Mouse (Mus musculus) large intestine, adult 2 months (tissue): ENCODE results near the gene Nr1h4. TPM values are rescaled to one million over a fixed set of nuclear protein-coding genes. Genes with fewer than 3 reads are reported as not detected.

ENCODE experiments used
- DNase-seq: peaks from one replicate; pipeline ENCODE4 v3.0.0-alpha.2; 2012; ENCODE audit warnings: low read depth, low spot score
- WGBS: fragments of 180-500 bp; shearing (Covaris S2); methylation state at CpG from one replicate; pipeline ENCODE4 v1.1.7; 2018; 5-methylcytosine and 5-hydroxymethylcytosine counted together
- polyA plus RNA-seq: library from polyadenylated mRNA; depleted of rRNA; stranded (reverse); fragments of >200 nt; gene quantifications from 2 replicates; pipeline ENCODE4 v1.2.3, GENCODE M21; 2012

The Nr1h4 gene
- polyA plus RNA-seq, 1 experiment, result 70.1 TPM

DNA sequence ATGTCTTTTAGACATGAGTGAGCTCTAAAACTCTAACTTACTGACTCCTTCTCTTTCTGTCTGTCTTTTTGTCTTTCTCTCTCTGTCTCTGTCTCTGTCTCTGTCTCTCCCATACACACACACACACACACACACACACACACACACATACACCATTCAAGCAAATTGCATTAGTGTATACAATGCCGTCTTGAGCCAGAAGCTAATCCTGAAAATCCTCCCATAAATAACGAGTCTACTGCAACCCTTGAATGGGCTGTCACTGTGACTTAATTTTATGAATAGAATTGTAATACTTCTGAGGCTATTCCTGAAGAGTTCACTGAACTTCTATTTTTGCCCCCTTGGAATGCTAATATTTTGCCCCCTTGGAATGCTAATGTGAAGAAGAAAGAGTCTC lies 7.6 kb downstream of the Nr1h4 start:
- no peak for DNase-seq
- WGBS, result 72% methylated on average over 2 of the region's 2 CpGs

DNA sequence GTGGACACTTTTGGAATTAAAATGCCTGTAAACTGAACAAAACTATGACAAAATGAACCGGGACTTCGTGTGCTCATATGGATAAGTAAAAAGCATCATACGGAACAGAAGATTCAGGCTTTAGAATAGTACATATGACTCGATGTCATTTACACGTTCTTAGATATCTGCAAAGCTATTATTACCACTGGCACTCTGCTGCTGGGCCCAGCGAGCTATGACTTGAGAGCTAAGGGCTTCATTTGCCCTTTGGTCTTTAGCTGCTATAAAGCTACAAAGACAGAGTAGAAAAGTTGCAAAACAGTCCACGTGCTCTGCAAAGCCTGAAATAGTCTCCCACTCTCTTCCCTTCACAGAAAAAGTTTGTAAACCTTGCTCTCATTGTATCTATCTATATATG lies 10.9 kb downstream of the Nr1h4 start:
- WGBS, result 44% methylated on average over 7 of the region's 7 CpGs
- no peak for DNase-seq

DNA sequence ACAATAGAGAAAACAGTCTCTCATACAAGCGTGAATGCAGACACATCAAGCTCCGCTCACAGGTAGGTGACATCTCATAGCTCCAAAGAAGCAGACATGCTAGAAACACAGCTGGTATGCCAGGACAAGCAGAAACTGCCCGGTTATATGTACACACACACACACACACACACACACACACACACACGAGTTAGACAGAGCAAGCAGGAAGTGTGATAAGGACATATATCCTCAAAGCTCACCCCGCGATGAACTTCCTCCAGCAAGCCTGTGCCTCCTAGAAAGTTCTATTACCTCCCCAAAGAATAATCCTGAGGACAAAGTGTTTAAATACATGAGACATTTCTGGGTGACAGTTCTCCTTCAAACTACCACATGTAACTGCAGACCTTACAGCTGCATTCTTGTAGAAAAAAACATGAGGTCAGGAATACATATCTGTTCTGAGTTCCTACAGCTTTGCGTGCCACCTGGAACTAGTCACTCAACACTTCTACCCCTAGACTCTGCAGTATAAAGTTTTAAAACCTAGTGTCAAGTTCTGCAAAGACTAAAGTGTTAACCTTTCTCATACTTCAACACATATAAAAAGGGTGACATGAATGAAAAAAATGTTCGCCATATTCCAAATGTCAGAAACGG lies 11.5 kb downstream of the Nr1h4 start:
- WGBS, result 39% methylated on average over 9 of the region's 9 CpGs

DNA sequence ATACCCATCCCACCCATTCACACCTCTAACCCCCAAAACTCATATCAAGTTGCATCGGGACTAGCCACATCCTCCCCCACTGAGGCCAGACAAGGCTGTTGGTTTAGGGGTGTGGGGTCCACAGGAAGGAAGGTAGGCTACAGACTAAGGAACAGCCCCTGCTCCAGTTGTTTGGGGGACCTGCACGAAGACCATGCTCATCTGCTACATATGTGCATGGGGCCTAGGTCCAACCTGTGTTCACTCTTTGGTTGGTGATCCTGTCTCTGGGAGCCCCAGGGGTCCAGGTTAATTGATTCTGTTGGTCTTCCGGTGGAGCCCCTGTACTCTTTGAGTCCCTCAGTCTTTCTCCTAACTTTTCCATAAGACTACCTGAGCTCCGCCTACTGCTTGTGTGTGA lies 13.0 kb downstream of the Nr1h4 start:
- WGBS, result 91% methylated on average over 4 of the region's 4 CpGs
- DNase-seq, result no peak

More for the DNA sequence above, 11.5 kb downstream of the Nr1h4 start:
- no peak for DNase-seq

DNA sequence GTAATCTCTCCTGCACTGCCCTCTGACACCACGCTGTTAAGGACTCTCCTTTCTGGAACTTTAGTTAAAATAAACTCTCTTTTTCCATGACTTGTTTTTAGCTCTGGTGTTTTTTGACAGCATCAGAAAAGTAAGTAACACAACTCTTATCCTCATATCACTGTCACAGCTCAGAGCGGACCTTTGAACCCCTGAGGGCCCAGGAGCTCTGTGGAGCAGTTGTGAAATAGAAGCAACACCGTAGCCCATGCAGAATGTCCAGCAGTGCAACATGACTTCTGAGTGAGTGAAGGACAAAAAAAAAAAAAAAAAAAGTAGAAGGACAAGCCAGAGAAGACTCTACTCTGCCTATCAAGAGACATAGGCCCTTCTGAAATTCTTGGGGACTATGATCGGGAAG lies 14.2 kb downstream of the Nr1h4 start:
- DNase-seq, result no peak

DNA sequence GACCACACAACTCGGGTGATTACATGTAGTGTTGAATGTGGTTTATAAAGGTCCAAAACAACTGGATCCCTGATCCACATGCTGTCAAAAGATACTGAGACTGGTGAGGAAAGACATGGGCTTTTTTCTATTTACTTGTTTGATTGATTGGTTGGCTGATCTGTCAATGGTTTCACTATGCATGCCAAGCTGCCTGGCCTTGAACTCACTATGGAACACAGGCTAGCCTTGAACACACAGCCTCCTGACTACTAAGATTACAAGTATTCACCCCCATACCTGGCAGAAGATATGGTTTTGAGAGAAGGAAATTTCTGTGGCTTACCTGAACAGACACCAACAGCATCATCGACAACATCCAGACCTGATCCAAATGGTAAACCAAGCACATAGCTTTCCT lies 15.0 kb downstream of the Nr1h4 start:
- 80% methylated on average over 2 of the region's 2 CpGs for WGBS
- no peak for DNase-seq

More for the DNA sequence above, 14.2 kb downstream of the Nr1h4 start:
- WGBS, result 74% methylated on average over 4 of the region's 4 CpGs

DNA sequence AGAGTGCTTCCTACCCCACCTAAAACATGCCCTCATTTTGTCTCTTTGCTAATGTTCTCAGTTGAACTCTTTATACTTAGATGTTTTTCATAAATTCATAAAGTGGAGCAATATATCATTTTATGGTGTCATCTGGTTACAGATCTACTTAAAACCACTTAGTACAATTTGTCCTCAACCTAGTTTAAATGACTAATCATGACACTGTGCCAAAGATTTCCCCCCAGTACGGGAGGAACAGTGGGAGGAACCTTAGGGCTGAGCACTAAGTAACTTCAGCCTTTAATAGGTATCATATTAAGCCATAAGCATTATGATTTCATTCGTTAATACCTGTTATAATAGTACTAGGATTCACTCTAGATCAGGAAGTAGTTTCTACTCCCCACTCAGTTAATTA lies 17.6 kb downstream of the Nr1h4 start:
- WGBS, result 31% methylated on average over 2 of the region's 2 CpGs

DNA sequence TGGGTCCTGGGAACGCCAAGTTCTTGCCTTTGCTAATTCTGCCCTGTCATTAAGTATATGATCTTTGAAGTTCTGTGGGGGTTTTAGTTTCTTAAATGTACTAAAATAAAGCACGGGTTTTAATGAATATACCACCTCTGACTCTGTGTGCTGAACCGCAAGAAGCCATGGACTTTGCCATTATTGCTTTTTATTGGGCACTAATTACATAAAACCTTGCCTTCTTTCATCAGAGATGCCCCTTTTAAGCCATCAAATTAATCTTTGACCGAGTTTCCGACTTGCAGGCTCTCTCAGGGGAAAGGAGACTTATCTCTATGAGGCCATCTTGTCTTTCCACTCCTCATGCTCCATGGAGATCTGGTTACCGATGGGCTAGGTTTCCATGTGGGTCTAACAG lies 20.8 kb downstream of the Nr1h4 start:
- 29% methylated on average over 6 of the region's 6 CpGs for WGBS
- no peak for DNase-seq

More for the DNA sequence above, 17.6 kb downstream of the Nr1h4 start:
- DNase-seq, result no peak

DNA sequence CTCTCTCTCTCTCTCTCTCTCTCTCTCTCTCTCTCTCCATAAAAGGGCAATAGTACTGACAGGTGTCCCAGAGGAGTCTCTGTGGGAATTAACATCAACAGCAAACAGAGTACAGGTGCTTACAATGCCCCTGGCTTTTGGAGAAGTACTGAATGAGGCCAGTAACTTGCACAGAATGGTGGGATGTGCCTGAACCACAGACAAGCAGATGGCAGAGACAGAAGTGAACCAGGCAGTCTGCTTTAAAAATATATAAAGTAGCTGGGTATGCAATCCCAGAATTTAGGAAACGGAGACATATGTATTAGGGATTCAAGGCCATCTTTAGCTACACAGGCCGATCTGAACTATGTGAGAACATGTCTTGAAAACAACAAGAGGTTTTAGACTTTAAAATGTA lies 22.8 kb downstream of the Nr1h4 start:
- 90% methylated on average over 2 of the region's 2 CpGs for WGBS
- no peak for DNase-seq

DNA sequence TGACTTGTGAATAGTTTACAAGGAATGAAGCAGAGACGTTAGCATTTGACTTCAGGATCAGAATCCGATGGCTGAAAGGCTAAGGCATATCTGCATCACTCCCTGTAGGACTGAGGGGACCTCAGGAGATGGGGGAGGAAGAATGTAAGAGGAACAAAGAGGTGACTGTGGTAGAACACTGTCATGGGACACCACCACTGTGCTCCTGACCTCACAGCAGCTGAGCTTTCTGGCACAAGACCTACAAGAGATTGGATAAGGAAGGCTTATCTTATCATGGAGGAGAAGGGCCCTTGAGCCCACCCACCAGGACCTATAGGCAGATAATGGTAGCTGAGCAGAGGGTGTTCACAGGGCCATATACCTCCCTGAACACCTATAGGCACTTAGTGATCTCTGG lies 24.8 kb downstream of the Nr1h4 start:
- 88% methylated on average over 2 of the region's 2 CpGs for WGBS
- no peak for DNase-seq

DNA sequence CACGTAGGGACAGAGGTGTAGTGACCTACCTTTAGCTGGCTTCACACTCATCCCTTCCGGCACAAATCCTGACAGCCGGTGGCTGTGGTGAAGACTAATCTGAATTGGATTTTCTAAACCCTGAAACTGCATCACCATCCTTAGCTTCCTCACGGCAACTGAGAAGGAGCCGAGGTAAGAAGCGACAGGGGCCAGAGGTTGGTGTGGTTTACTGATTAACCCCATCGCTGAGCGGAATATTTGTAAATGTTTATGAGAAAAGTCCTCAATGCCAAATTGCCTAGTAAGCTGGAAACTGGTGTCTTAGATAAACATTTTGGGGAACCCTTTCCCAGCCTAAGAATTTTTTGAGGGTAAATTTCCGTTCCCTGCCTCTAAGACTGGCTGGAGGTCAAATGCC lies 26.9 kb downstream of the Nr1h4 start:
- DNase-seq, result peak; percentile 64
- WGBS, result 15% methylated on average over 9 of the region's 9 CpGs

DNA sequence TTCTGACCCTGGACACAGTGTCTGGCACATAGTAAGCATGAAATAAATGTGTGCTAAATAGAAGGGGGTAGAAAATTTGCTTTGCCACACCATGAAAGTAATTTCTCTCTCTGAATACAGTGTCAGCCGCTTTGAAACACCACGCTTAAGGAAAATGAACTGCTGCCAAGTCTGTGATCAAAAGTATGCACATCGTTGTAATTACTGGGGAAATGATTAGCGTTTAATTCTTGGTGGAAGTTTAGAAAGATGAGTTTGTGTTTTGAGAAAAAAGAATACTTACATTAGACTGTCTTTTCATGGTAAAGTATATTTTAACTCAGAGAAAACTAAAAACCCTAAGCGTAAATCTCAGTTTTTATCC lies 27.8 kb downstream of the Nr1h4 start:
- 23% methylated on average over 5 of the region's 5 CpGs for WGBS
- DNase-seq, result no peak

DNA sequence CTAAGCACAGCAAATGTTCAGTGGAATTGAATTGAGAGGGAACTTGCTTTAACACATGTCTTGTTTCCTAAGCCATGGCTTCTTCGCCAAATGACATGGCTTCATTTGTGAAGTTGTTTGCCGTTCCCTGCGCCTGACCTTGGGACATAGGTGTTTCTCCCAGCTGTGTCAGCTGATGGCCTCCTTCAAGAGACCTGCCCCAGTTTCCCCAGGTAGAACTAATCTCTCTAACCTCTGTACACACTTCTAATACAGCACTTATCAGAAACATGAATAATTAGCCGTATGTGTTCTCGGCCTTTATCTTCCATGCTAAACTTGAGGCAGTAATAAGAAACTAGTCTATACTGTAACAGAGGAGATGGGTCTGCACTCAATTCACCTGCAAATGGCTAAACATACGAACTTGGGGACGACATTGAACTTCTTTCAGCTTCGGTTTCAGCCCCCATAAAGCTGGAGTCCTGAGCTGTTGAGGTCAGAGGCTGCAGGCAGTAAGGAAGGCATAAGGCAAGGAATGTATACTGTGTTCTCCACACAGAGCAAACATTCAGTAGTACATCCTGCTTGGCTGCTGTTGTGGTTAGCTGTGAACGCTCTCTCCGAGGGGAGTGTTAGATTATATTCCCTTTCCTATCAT lies 28.3 kb downstream of the Nr1h4 start:
- DNase-seq, result no peak
- WGBS, result 30% methylated on average over 10 of the region's 10 CpGs

DNA sequence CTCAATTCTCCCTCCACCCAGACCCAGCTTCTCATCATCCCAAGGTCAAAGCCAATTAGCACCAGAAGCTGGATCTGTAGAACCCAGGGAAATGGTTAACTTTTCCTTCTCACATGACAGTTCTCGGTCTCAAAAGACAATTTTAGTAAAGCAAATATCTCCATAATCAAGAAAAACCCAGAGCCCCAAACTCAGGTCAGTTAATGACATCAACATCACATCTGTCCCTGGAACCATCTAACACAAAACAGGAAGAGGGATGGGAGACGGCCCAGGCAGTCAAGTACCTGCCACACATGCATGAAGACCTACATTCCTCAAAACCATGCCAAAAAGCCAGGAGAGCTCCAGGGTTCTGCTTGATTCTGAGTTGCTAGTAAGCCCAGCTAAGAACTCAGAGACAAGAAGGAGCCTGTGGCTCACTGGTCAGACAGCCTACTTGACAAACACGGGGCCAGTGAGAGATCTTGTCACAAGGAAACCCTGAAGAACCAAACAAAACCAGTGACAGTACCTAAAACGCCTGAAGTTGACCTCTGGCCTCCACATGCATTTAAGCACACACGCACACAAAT lies 30.3 kb downstream of the Nr1h4 start:
- no peak for DNase-seq
- WGBS, result 40% methylated on average over 5 of the region's 5 CpGs

DNA sequence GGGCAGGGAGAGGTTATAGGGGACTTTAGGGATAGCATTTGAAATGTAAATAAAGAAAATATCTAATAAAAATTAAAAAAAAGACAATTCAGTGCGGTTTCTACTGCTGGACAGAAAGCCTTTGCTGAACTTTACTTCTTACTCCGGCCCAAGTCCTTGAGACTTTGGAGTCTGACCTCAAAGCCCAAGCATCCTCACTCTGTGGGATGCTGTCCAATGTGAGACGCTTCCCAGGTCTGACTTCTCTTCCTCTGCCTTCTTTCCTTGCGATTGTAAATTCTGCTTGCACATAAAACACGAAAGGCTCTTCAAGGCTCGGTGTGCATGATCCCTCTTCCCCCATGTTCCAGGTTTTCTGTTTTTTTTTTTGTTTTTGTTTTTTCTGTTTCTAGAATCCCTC lies 31.5 kb downstream of the Nr1h4 start:
- WGBS, result 62% methylated on average over 6 of the region's 6 CpGs
- DNase-seq, result no peak

DNA sequence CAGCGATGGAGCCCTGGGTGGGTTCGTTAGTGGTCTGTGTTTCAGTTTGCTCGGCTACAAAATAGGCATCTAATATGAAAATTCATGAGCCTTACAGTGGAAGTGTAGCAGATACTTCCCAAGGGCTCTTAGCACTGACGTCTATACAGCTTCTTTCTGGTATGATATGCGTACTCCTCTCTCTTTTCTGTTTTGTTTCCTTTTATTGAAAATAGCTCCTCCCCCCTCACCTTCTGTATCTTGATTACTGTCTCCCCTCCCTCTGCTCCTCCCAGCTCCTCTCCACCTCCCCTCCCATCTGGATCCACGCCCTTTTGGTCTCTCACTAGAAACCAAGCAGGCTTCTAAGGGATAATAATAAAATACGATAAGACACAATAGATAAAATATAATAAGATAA lies 37.8 kb downstream of the Nr1h4 start:
- WGBS, result 65% methylated on average over 7 of the region's 7 CpGs
- no peak for DNase-seq

DNA sequence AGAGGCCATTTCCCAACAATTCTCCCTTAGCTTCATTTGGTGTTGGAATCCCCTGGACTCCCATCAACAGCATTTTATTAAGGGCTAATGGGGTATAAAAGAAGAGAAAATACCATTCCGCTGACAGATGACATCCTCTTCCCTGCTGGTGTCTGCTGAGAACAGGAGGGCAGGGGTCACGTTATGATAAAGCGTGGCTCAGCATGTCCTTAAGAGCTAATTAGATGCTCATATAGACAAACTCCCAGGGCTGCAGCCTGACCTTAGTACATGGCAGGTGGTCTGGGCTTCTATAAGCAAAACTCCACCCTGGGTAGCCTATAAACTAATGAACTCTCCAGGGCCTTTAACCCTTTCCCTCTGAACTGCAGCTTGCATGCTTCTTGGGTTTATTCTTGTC lies 42.1 kb downstream of the Nr1h4 start:
- DNase-seq, result no peak
- WGBS, result 67% methylated on average over 3 of the region's 3 CpGs

DNA sequence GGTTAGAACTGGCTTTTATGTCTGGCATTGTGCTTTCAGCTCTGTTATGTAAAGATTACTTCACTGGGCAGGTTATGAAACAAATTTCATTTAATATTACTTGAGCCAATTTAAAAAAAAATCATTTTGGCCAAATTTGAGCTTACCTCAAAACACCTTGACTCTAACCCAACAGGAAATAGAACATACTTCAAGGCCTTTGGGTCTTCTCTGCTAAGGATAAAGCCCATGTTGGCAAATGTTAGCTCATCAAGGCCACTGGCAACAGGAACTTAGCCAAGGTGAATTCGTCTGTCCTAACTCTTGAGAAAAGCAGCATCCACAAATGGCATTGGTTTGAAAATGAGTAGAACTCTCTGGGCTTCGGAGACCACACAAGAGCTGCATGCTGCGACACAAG lies 43.1 kb downstream of the Nr1h4 start:
- WGBS, result 84% methylated on average over 3 of the region's 3 CpGs
- DNase-seq, result no peak

DNA sequence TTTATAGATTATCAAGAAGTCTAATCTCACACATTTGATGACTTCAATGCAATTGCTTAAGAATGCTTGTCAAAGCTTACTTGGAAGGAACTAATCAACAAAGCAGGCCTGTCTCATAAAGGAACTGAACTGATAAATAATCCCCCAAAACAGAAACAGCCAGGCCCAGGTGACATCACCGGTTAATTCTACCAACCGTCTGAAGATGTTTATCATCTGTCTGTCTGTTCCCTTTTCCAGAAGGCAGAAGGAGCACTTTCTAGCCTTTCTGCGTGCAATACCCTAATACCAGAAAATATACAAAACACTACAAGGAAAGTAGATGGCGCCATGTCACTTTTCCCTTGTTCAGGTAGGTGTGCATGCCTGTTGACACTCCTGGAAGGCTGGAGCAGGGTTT lies 43.9 kb downstream of the Nr1h4 start:
- DNase-seq, result no peak
- WGBS, result 43% methylated on average over 4 of the region's 4 CpGs

DNA sequence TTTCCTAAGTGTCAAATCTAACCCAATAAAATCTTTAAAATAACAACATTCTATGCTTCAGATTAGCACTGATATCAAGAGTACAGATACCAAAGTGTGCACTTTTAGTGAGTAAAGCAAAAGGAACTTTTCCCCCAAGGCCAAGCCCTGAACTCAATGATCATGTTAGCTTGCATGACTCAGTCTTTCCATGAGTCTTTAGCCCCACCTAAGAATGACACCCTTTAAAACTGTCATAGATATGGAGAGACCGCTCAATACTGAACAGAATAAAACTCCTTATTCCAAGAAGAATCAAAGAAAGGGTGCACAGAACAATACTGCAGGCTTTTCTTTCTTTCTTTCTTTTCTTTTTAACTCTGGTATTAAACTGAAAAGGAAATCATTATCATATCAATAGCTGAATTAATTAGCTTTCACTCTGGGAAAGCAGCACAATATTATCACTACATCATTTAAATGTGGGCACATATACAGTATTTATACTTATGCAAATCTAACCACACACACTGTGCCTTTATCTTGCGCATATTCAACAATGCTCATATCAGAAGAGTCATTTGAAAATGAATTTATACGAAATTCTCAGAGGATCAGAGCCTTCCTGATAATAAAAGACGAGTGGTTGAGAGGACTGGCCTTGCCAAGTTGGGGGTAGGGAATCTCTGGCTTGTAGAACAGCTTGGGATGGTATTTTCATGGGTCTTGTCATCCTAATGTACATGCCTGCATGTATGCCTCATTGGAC lies 46.2 kb downstream of the Nr1h4 start:
- 54% methylated on average over 4 of the region's 4 CpGs for WGBS

DNA sequence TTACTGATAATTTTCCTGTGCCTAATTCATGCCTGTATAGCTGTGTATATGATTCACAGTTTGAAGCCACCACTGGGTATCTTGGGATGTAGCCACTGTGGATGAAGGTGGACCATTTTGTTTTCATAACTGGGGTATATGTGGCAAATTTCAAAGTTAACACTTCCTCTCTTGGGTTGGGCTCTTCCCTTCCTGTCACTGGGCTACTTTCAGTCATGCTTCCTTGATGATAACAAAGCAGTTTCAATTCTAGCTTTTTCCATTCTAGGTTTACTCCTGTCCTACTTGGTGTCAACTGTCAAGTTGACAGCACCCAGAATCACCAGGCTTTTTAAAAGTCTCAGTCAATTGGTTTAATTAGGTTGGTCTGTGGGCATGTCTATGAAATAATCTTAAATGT lies 48.5 kb downstream of the Nr1h4 start:
- no peak for DNase-seq

More for the DNA sequence above, 46.2 kb downstream of the Nr1h4 start:
- DNase-seq, result no peak
